Mouse (Mus musculus) hindbrain, embryonic 11.5 days (tissue): ENCODE measurements around the gene Ambra1. TPM values are rescaled to one million over a fixed set of nuclear protein-coding genes. Genes with fewer than 3 reads are reported as not detected.

Experiments
- ATAC-seq: fragments of 200-750 bp; cut with Nextera tagmentation; 2 replicates; pipeline ENCODE4 v1.8.0; 2017; ENCODE audit warnings: mild to moderate bottlenecking, moderate TSS enrichment, moderate library complexity; ENCODE audit not compliant: low FRiP score
- DNase-seq: peaks from one replicate; pipeline ENCODE4 v3.0.0-alpha.2; 2015; ENCODE audit warnings: low spot score
- H3K27ac ChIP-seq: fragments of 300-500 bp; sonication (generic); 2 replicates; pipeline ENCODE4 v1.5.1; 2014; ENCODE audit warnings: mild to moderate bottlenecking, low read depth, low read length
- H3K27me3 ChIP-seq: fragments of 300-500 bp; sonication (generic); 2 replicates; pipeline ENCODE4 v1.6.1; 2014; ENCODE audit warnings: mild to moderate bottlenecking, low read length, moderate library complexity, mixed read lengths; ENCODE audit not compliant: control insufficient read depth, insufficient read depth
- H3K36me3 ChIP-seq: fragments of 300-500 bp; sonication (generic); 2 replicates; pipeline ENCODE4 v1.6.1; 2014; ENCODE audit warnings: mild to moderate bottlenecking, low read length, moderate library complexity, mixed read lengths; ENCODE audit not compliant: control insufficient read depth, insufficient read depth
- H3K4me1 ChIP-seq: fragments of 300-500 bp; sonication (generic); replicated peaks from 2 replicates; pipeline ENCODE4 v1.6.1; 2014; ENCODE audit warnings: low read length, mixed read lengths; ENCODE audit not compliant: control insufficient read depth, insufficient read depth
- H3K4me2 ChIP-seq: fragments of 300-500 bp; sonication (generic); replicated peaks from 2 replicates; pipeline ENCODE4 v1.6.1; 2014; ENCODE audit warnings: mild to moderate bottlenecking, low read depth, low read length
- H3K4me3 ChIP-seq: fragments of 300-500 bp; sonication (generic); 2 replicates; pipeline ENCODE4 v1.5.1; 2014; ENCODE audit warnings: low read depth, low read length
- H3K9ac ChIP-seq: fragments of 300-500 bp; sonication (generic); 2 replicates; pipeline ENCODE4 v1.6.1; 2014; ENCODE audit warnings: low read depth, low read length
- H3K9me3 ChIP-seq: fragments of 300-500 bp; sonication (generic); 2 replicates; pipeline ENCODE4 v1.6.1; 2016; ENCODE audit warnings: low read length; ENCODE audit not compliant: control insufficient read depth
- WGBS: fragments of 180-500 bp; shearing (Covaris S2); extraction: QIAGEN DNeasy Blood & Tissue Kit; methylation state at CpG from one replicate; pipeline ENCODE4 v1.1.7; 2014; 5-methylcytosine and 5-hydroxymethylcytosine counted together
- polyA plus RNA-seq: library from polyadenylated mRNA; unstranded; fragments of >200 nt; fragmentation: Nextera tagmentation; extraction: Ambion mirVana; gene quantifications from 2 replicates; pipeline ENCODE4 v1.2.1, GENCODE M21; 2014

Gene Ambra1
- polyA plus RNA-seq, 1 experiment from 2014 or later = 19.2 TPM

- Histone ChIP-seq H3K4me1 (no peaks in the 10 kb centered on the region), H3K27ac (no peak overlapping the region), H3K4me2 (no peak overlapping the region), H3K9ac (no peak overlapping the region), H3K4me3 (no peak overlapping the region), H3K36me3 (no peaks in the 10 kb centered on the region), H3K27me3 (no peaks in the 10 kb centered on the region), H3K9me3 (no peaks in the 10 kb centered on the region)
- ATAC-seq (no peak), DNase-seq (no peak)
- WGBS = 89% methylated on average over 3 of the region's 3 CpGs
Measured at GRCm38 (mm10) chr2:91894716-91895115, 164.8 kb downstream of the Ambra1 start.

DNA sequence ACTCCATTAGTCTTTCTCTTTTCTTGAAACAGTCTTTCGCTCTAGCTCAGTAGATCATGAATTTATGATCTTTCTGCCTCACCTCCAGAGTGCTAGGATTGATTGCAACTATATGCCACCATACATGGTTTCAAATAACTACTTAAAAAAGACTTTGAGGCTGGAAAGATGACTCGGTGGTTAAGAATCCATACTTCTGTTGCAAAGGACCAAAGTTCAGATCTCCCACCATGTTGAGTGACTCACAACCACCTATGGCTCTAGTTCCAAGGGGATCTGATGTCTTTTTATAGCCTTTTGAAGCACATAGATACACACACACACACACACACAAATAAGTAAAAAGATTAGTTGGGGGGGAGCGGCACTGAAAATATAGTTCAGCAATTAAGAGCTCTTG lies 165.5 kb downstream of the Ambra1 start:
- ATAC-seq (no peak), DNase-seq (no peak)
- H3K9ac ChIP-seq = no peak overlapping the region
- 95% methylated on average over 3 of the region's 3 CpGs for WGBS
- H3K9me3 ChIP-seq = no peaks in the 10 kb centered on the region
- H3K4me3 ChIP-seq = no peak overlapping the region
- no peak overlapping the region for H3K4me2 ChIP-seq
- no peaks in the 10 kb centered on the region for H3K27me3 ChIP-seq
- H3K4me1 ChIP-seq = no peaks in the 10 kb centered on the region
- H3K27ac ChIP-seq = no peak overlapping the region
- H3K36me3 ChIP-seq = no peaks in the 10 kb centered on the region

DNA sequence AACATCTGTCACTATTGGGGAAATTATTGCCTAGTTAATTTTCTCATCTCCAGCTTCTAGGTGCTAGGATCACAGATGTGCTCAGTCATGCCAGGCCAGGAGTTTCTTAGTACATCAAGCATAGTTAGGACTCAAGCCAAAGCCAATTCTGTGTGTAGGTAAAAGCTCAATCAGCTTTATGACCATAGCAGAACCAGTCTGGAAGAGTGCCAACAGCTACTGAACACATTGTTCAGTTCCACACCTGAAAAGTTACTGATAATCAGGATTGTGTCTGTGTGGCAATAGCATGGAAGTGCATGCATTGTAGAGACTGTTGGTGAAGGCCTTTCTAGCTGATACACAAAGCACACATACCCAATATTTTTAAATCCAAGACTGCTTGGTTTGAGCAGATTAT lies 168.0 kb downstream of the Ambra1 start:
- no peak overlapping the region for H3K4me2 ChIP-seq
- H3K9me3 ChIP-seq = no peaks in the 10 kb centered on the region
- H3K9ac ChIP-seq = no peak overlapping the region
- H3K4me1 ChIP-seq = no peaks in the 10 kb centered on the region
- H3K4me3 ChIP-seq = no peak overlapping the region
- no peaks in the 10 kb centered on the region for H3K36me3 ChIP-seq
- ATAC-seq = no peak
- DNase-seq = no peak
- H3K27me3 ChIP-seq = no peaks in the 10 kb centered on the region
- no peak overlapping the region for H3K27ac ChIP-seq

DNA sequence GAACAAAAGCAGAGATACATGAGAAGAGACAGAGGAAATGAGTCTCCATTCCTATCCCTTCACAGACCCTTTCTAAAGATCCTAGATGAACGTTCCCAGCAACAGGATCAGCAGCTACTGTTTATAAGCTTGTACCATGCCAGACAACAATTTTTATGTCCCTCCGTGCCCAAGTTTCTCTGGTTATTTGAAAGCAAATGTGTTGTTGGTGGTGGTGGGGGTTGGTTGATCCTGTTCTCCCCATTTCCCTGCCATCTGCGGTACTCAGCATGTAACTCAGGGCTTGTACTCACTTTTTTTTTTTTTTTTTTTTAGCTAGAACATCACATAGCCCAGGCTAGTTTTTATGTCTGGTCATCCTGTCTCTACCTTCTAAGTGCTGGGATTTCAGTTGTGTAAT lies 169.2 kb downstream of the Ambra1 start:
- Histone ChIP-seq H3K9ac (no peak overlapping the region), H3K4me1 (no peaks in the 10 kb centered on the region), H3K27ac (no peak overlapping the region), H3K9me3 (no peaks in the 10 kb centered on the region), H3K4me3 (no peak overlapping the region), H3K27me3 (no peaks in the 10 kb centered on the region), H3K36me3 (no peaks in the 10 kb centered on the region), H3K4me2 (no peak overlapping the region)
- DNase-seq (no peak), ATAC-seq (no peak)
- 92% methylated on average over 3 of the region's 3 CpGs for WGBS

DNA sequence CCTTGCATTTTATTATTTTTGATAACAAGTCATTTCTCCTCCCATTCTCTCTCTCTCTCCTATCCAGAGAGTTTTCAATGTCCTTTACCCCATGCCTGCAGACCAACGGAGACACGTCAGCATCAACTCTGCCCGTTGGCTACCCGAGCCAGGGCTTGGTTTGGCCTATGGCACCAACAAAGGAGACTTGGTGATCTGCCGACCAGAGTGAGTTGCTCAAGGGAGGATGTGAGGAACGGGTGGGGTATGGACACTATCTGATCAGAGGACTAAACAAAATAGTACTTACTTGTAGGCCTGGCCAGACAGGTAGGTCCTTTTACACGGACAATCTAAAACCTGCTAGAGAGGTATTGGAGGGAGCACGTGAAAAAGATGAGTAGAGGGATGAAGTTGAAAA lies 170.5 kb downstream of the Ambra1 start:
- Histone ChIP-seq H3K9ac (no peak overlapping the region), H3K27ac (no peak overlapping the region), H3K36me3 (no peaks in the 10 kb centered on the region), H3K27me3 (no peaks in the 10 kb centered on the region), H3K4me1 (no peaks in the 10 kb centered on the region), H3K9me3 (no peaks in the 10 kb centered on the region), H3K4me2 (no peak overlapping the region), H3K4me3 (no peak overlapping the region)
- 94% methylated on average over 8 of the region's 8 CpGs for WGBS
- ATAC-seq = no peak
- DNase-seq = no peak

- DNase-seq (no peak), ATAC-seq (no peak)
- Histone ChIP-seq H3K36me3 (no peaks in the 10 kb centered on the region), H3K27me3 (no peaks in the 10 kb centered on the region), H3K4me2 (no peak overlapping the region), H3K27ac (no peak overlapping the region), H3K4me1 (no peaks in the 10 kb centered on the region), H3K9me3 (no peaks in the 10 kb centered on the region), H3K4me3 (no peak overlapping the region), H3K9ac (no peak overlapping the region)
- WGBS = 77% methylated on average over 5 of the region's 5 CpGs
Measured at GRCm38 (mm10) chr2:91902336-91902735, 172.4 kb downstream of the Ambra1 start.

GRCm38 (mm10) chr2:91903171-91903925 lies 173.4 kb downstream of the Ambra1 start:
- Histone ChIP-seq H3K36me3 (no peaks in the 10 kb centered on the region), H3K27ac (no peak overlapping the region), H3K4me3 (no peak overlapping the region), H3K9ac (no peak overlapping the region), H3K27me3 (no peaks in the 10 kb centered on the region), H3K4me1 (no peaks in the 10 kb centered on the region), H3K9me3 (no peaks in the 10 kb centered on the region), H3K4me2 (no peak overlapping the region)
- 87% methylated on average over 3 of the region's 3 CpGs for WGBS
- ATAC-seq = no peak
- no peak for DNase-seq

DNA sequence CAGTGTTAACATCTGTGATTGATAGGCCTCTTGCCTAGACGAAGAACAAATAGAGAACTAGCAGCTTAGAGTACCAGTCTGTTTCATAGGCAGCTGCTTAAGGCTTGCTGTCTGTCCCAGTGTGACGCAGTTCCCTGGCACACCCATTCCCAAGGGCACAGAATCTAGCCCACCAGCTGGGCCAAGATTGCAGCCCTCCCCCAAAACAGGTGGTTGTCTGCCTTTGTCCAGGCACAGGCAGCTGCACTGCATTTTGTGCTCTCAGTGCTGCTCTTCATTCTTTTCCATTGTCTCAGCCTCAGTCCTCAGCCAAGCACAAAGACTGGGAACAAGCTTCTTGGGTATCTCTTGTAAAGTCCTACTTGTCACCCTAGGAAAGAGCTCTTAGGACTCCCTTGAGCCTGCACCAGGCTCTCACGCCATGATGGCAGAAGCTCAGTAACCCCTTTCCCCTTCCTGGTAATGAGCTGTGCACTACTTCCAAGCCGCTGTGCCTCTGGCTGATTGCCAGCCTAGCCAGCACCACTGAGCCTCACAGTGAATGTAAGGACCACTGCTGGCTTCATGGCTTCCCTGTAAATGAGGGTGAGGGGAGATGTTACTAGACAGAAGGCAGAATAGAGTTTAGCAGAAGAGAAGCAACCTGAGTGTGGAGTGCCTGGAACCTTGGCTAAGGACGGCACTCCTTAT lies 174.8 kb downstream of the Ambra1 start:
- 73% methylated on average over 5 of the region's 5 CpGs for WGBS
- Histone ChIP-seq H3K4me1 (no peaks in the 10 kb centered on the region), H3K36me3 (no peaks in the 10 kb centered on the region), H3K27me3 (no peaks in the 10 kb centered on the region), H3K27ac (peak overlapping the region; percentile 45; the same call in 1 of the 2 replicates), H3K4me2 (no peak overlapping the region), H3K4me3 (no peak overlapping the region), H3K9me3 (no peaks in the 10 kb centered on the region), H3K9ac (peak overlapping the region; percentile 20; the same call in 1 of the 2 replicates)
- DNase-seq (peak; percentile 16), ATAC-seq (no peak)

DNA sequence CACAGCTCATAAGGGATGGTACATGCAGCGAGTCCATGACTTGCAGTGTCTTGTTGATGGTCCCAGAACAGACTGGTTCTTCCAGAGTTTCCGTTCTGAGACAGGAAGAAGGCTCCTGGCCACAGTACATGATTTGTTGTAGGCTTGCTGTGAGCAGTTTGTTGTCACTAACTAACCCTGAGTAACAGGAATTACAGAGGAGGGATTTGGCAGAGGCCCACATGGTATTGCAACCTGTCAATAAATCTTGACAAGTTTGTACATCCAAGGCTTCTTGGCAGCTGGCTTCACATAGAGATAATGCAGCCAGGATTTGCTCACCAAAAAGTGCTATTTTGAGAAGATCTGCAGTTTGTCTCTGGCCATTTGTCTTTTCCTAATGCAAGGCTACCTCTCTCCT lies 176.2 kb downstream of the Ambra1 start:
- Histone ChIP-seq H3K4me1 (no peaks in the 10 kb centered on the region), H3K9me3 (no peaks in the 10 kb centered on the region), H3K4me3 (no peak overlapping the region), H3K36me3 (no peaks in the 10 kb centered on the region), H3K27ac (no peak overlapping the region), H3K4me2 (no peak overlapping the region), H3K27me3 (no peaks in the 10 kb centered on the region), H3K9ac (no peak overlapping the region)
- ATAC-seq (no peak), DNase-seq (no peak)
- WGBS = 98% methylated on average over 2 of the region's 2 CpGs
